Mouse (Mus musculus) olfactory bulb, adult 2 months (tissue): ENCODE results near the gene Accsl.

Experiments
- CTCF ChIP-seq: fragments of 200-500 bp; IDR thresholded peaks from 2 replicates; pipeline ENCODE4 v1.5.1; 2012; ENCODE audit warnings: low read depth, mild to moderate bottlenecking, low read length, moderate library complexity; ENCODE audit not compliant: insufficient read depth
- POLR2A ChIP-seq: fragments of 200-500 bp; IDR thresholded peaks from 2 replicates; pipeline ENCODE4 v1.6.1; 2012; ENCODE audit warnings: mild to moderate bottlenecking, low read depth, low read length, moderate library complexity; ENCODE audit not compliant: insufficient read depth

- TF ChIP-seq POLR2A, result no peak
- no peak for TF ChIP-seq CTCF
These were observed 18.3 kb upstream of the Accsl start for GRCm38 (mm10) chr2:93887273-93887672.
